Mouse (Mus musculus) 3T3-L1 (cell line): Measurements from ENCODE around the gene 1700125H20Rik.
"Not testable (repeated sequence)": the region's sequence is repeated elsewhere in the genome, so short reads cannot be mapped to it uniquely, and the experiment has no call there.

Experiments used
- DNase-seq: peaks from one replicate; pipeline ENCODE4 v3.0.0-alpha.2; 2015; ENCODE audit warnings: low read depth, low spot score

The 1700125H20Rik gene

GRCm38 (mm10) chr11:85170058-85170740 lies at the start of gene 1700125H20Rik:
Gene 1700125H20Rik (plus strand): TSS chr11:85170404.
- peak; percentile 82 for DNase-seq

- no peak for DNase-seq
These were observed 48.1 kb upstream of the 1700125H20Rik start for GRCm38 (mm10) chr11:85122073-85122472.

GRCm38 (mm10) chr11:85123267-85123992 lies 46.8 kb upstream of the 1700125H20Rik start:
- DNase-seq: no peak

DNA sequence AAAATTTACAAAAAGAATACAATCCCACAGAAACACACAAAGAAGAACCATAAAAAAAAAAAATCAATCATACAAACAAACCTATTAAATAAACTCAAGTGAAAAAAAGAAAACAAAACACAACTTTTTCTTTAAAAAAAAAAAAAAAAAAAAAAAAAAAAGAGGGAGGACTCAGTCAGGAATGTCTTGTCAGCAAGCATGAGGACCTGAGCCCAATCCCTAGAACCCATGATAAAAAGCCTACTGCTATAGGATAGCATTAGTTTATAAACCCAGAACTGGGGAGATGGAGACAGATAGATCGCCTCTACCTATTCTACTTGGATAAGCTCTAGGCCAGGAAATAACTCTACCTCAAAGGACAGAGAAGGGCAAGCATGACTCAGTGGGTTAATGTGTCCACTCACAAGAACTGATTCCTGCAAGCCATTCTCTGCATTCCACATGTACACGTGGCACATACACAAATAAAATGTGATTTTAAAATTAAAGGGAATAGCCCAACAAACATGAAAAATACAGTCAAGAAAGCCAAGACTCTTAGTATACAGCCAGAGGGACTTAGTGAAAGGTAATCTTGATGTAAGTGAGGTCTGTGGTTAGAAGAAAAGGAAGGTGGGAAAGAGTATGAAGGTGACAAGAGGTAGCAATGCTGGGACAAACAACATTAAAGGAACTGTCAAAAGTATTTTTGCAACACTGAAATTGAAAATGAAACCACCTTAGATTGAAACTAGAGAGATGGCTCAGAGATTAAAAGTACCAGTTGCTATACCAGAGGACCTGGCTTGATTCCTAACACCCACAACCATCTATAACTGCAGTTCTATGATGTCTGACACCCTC lies 43.7 kb upstream of the 1700125H20Rik start:
- peak; percentile 82 for DNase-seq

GRCm38 (mm10) chr11:85128883-85129282 lies 41.3 kb upstream of the 1700125H20Rik start:
- no peak for DNase-seq

GRCm38 (mm10) chr11:85131542-85131941 lies 38.7 kb upstream of the 1700125H20Rik start:
- no peak for DNase-seq

GRCm38 (mm10) chr11:85138776-85139474 lies 31.3 kb upstream of the 1700125H20Rik start:
- DNase-seq: peak; percentile 44

DNA sequence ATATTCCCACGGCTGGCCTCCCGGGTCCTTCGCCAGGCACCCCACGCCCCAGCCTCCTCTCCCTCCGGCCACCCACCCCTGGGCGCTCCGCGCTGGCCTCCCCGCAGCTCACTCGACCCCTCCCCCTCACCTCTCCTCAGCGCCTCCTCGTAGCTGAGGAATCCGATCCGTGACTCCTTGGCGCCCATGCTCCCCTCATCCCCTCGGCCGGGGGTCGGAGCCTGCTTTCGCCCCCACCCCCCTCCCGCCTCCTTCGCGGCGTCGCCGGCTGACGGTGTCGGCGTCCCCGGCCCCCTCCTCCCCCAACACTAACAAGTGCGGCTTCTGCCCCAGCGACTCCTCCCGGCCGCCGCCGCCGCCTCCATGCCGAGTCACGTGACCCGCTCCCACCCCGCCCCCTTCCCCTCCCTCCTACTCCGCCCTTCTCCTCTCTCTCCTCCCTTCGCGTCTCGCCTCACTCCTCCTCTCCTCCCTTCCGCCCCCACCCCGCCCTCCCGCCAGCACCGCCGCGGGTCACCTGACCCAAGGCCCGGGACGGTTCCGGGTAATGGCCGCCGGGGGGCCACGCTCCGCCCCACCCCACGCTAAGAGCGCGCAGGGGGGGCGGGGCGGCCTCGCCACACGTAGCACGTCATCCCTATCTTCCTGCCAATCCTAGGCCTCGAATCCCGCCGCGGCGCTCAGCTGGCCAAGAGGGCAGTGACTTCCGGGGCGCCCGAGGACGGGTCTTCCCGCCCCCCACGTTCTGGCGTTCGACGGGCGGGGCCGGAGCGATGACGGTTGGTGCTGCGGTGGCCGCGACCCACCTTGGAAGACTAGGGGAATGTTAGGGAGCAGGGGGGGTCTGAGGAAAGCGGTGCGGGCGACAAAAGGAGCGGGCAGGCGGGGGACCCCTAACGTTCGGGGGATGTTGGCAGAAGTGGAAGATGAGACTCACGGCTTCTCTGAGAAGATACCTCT lies 30.3 kb upstream of the 1700125H20Rik start, which contains the start of gene Usp32:
Gene Usp32 (minus strand): TSS at position 581 of the 960 bp plus-strand sequence.
- peak; percentile 96 for DNase-seq

GRCm38 (mm10) chr11:85152256-85152930 lies 17.8 kb upstream of the 1700125H20Rik start:
- DNase-seq: peak; percentile 85

GRCm38 (mm10) chr11:85157301-85157700 lies 12.9 kb upstream of the 1700125H20Rik start:
- peak; percentile 70 for DNase-seq

GRCm38 (mm10) chr11:85163014-85163413 lies 7.2 kb upstream of the 1700125H20Rik start:
- DNase-seq: not testable (repeated sequence)

DNA sequence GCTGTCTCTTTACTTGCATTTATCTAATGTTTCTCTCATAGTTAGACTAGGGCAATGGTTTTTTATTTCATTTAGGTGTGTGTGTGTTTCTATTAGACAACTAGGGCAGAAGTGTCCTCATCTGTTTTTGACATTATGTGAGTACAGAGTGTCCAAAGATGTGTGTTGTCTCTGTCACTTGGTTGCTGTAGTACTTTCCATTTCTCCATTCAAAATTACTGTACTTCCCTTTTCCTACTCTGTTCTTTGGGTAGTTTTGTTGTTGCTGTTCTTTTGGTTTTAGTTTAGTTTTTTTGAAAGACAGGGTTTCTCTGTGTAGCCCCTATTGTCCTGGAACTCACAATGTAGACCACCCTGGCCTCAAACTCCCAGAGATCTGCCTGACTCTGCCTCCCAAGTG lies 5.8 kb upstream of the 1700125H20Rik start:
- DNase-seq: no peak

- no peak for DNase-seq
These were observed 2.7 kb upstream of the 1700125H20Rik start for GRCm38 (mm10) chr11:85167503-85167902.

- DNase-seq: no peak
These were observed 629 bp downstream of the 1700125H20Rik start for GRCm38 (mm10) chr11:85170833-85171232.

- DNase-seq: peak; percentile 44
These were observed 5.7 kb downstream of the 1700125H20Rik start for GRCm38 (mm10) chr11:85175941-85176340.

- no peak for DNase-seq
These were observed 7.6 kb downstream of the 1700125H20Rik start for GRCm38 (mm10) chr11:85177761-85178160.

GRCm38 (mm10) chr11:85178413-85178812 lies 8.2 kb downstream of the 1700125H20Rik start:
- no peak for DNase-seq

DNA sequence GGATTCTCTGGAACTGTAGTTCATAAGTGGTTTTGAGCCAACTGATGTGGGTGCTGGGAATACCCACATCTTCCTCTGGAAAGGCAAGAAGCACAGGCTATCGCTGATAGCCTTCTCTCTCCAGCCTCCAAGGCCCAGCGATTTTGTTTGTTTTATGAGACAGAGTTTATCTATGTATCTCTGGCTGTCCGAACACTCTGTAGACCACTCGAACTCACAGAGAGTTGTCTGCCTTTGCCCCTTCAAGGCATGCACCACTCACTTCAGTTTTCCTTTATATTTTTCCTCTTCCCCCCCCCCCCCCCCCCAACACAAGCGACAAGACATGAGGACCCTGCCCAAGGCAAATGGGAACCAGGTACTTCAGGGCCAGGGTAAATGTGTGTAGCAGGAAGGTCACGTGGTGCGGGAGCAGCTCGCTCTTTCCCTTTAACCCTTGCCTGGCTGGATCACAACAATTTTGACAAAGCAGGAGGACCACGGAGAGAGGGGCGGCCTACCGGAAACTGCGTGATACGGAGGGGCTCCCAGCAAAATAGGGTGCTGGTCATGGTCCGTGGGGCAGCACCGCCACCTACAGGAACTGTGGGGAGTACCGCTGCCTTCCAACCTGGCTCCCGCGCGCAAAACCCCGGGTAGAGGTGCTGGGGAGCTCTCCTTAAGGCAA lies 12.5 kb downstream of the 1700125H20Rik start:
- peak; percentile 52 for DNase-seq

- no peak for DNase-seq
These were observed 13.1 kb downstream of the 1700125H20Rik start for GRCm38 (mm10) chr11:85183284-85183779.
